Mouse (Mus musculus): ENCODE measurements around the gene Cox5a. TPM values are rescaled to one million over a fixed set of nuclear protein-coding genes. Genes with fewer than 3 reads are reported as not detected.

The Cox5a gene
- total and polyA plus RNA-seq, 2 experiments from 2014 or later = 266 to 1,120 TPM

- Histone ChIP-seq H3K9ac (replicated peaks; ENCODE audit: low read length, poor library complexity, severe bottlenecking) (no peak overlapping the region), H3K9me3 (ENCODE audit: low read length) (no peaks in the 10 kb centered on the region), H3K4me2 (ENCODE audit: low read depth, low read length, poor library complexity, severe bottlenecking) (no peak overlapping the region), H3K27me3 (ENCODE audit: insufficient read depth, low read length) (peaks cover 7% of the 10 kb centered on the region; the same call in 1 of the 2 replicates), H3K27ac (ENCODE audit: low read depth, low read length) (peak overlapping the region; percentile 34; the same call in 1 of the 2 replicates), H3K4me1 (ENCODE audit: insufficient read depth, low read length) (peaks cover 7% of the 10 kb centered on the region; the same call in 1 of the 2 replicates), H3K36me3 (ENCODE audit: insufficient read depth, low read length) (no peaks in the 10 kb centered on the region), H3K4me3 (ENCODE audit: low read depth, low read length) (no peak overlapping the region)
- 54% methylated on average over 7 of the region's 7 CpGs for whole genome bisulfite sequencing
- ATAC-seq (ENCODE audit: low FRiP score) (no peak), DNase-seq (ENCODE audit: low spot score) (no peak)
- no peak for TF ChIP-seq CTCF (IDR thresholded peaks at IDR 0.05)
These were observed 22.5 kb upstream of the Cox5a start for GRCm38 (mm10) chr9:57498536-57498935.

GRCm38 (mm10) chr9:57501452-57501851 is 19.6 kb upstream of the Cox5a start:
- no peak for TF ChIP-seq CTCF (IDR thresholded peaks at IDR 0.05)
- no peak for ATAC-seq (ENCODE audit: low FRiP score)
- DNase-seq (ENCODE audit: low spot score) = no peak

GRCm38 (mm10) chr9:57501861-57502260 is 19.2 kb upstream of the Cox5a start:
- peak; percentile 80 for DNase-seq (ENCODE audit: low spot score)
- Histone ChIP-seq H3K4me1 (ENCODE audit: insufficient read depth, low read length) (peaks cover 7% of the 10 kb centered on the region; the same call in 1 of the 2 replicates), H3K4me3 (ENCODE audit: low read depth, low read length) (peak overlapping the region; percentile 23), H3K9me3 (ENCODE audit: low read length) (no peaks in the 10 kb centered on the region), H3K9ac (replicated peaks; ENCODE audit: low read length, poor library complexity, severe bottlenecking) (peak overlapping the region; percentile 42), H3K27me3 (ENCODE audit: insufficient read depth, low read length) (peaks cover 15% of the 10 kb centered on the region; the same call in 1 of the 2 replicates), H3K4me2 (ENCODE audit: low read depth, low read length, poor library complexity, severe bottlenecking) (peak overlapping the region; percentile 87), H3K27ac (ENCODE audit: low read depth, low read length) (no peak overlapping the region), H3K36me3 (ENCODE audit: insufficient read depth, low read length) (no peaks in the 10 kb centered on the region)
- ATAC-seq (ENCODE audit: low FRiP score) = no peak
- TF ChIP-seq CTCF (IDR thresholded peaks at IDR 0.05) = no peak
- WGBS = 5% methylated on average over 20 of the region's 20 CpGs

More at GRCm38 (mm10) chr9:57501452-57501851, 19.6 kb upstream of the Cox5a start:
- H3K9me3 ChIP-seq (ENCODE audit: low read length) = no peaks in the 10 kb centered on the region
- H3K27me3 ChIP-seq (ENCODE audit: insufficient read depth, low read length) = peaks cover 15% of the 10 kb centered on the region; the same call in 1 of the 2 replicates
- H3K4me1 ChIP-seq (ENCODE audit: insufficient read depth, low read length) = peaks cover 7% of the 10 kb centered on the region; the same call in 1 of the 2 replicates
- WGBS = 9% methylated on average over 13 of the region's 13 CpGs
- no peak overlapping the region for H3K27ac ChIP-seq (ENCODE audit: low read depth, low read length)
- peak overlapping the region; percentile 42 for H3K9ac ChIP-seq (replicated peaks; ENCODE audit: low read length, poor library complexity, severe bottlenecking)
- peak overlapping the region; percentile 23 for H3K4me3 ChIP-seq (ENCODE audit: low read depth, low read length)
- no peaks in the 10 kb centered on the region for H3K36me3 ChIP-seq (ENCODE audit: insufficient read depth, low read length)
- peak overlapping the region; percentile 87 for H3K4me2 ChIP-seq (ENCODE audit: low read depth, low read length, poor library complexity, severe bottlenecking)

GRCm38 (mm10) chr9:57502911-57503621 is 18.0 kb upstream of the Cox5a start:
- WGBS = 8% methylated on average over 23 of the region's 23 CpGs
- TF ChIP-seq CTCF (IDR thresholded peaks at IDR 0.05) = no peak
- DNase-seq (ENCODE audit: low spot score) = no peak
- no peaks in the 10 kb centered on the region for H3K36me3 ChIP-seq (ENCODE audit: insufficient read depth, low read length)
- H3K9me3 ChIP-seq (ENCODE audit: low read length) = no peaks in the 10 kb centered on the region
- peak overlapping the region; percentile 47 for H3K4me3 ChIP-seq (ENCODE audit: low read depth, low read length)
- H3K27ac ChIP-seq (ENCODE audit: low read depth, low read length) = peak overlapping the region; percentile 62
- peak overlapping the region; percentile 34; the same call in 1 of the 2 replicates for H3K9ac ChIP-seq (replicated peaks; ENCODE audit: low read length, poor library complexity, severe bottlenecking)
- H3K4me2 ChIP-seq (ENCODE audit: low read depth, low read length, poor library complexity, severe bottlenecking) = peak overlapping the region; percentile 87
- ATAC-seq (ENCODE audit: low FRiP score) = no peak
- H3K4me1 ChIP-seq (ENCODE audit: insufficient read depth, low read length) = peaks cover 7% of the 10 kb centered on the region; the same call in 1 of the 2 replicates
- H3K27me3 ChIP-seq (ENCODE audit: insufficient read depth, low read length) = peaks cover 15% of the 10 kb centered on the region; the same call in 1 of the 2 replicates

GRCm38 (mm10) chr9:57503622-57504380 is 17.3 kb upstream of the Cox5a start, which contains the start of gene Rpp25:
Gene Rpp25, plus strand, starts transcription at chr9:57504026.
- H3K27ac ChIP-seq (ENCODE audit: low read depth, low read length) = peak within 1 kb of the TSS; percentile 62
- H3K9ac ChIP-seq (replicated peaks; ENCODE audit: low read length, poor library complexity, severe bottlenecking) = peak within 1 kb of the TSS; percentile 34
- no peaks in the 10 kb centered on the region for H3K9me3 ChIP-seq (ENCODE audit: low read length)
- H3K27me3 ChIP-seq (ENCODE audit: insufficient read depth, low read length) = peaks cover 15% of the 10 kb centered on the region; the same call in 1 of the 2 replicates
- no peak for TF ChIP-seq CTCF (IDR thresholded peaks at IDR 0.05)
- DNase-seq (ENCODE audit: low spot score) (no peak), ATAC-seq (ENCODE audit: low FRiP score) (peak; percentile 52; the same call in 1 of the 2 replicates)
- peak within 1 kb of the TSS; percentile 87 for H3K4me2 ChIP-seq (ENCODE audit: low read depth, low read length, poor library complexity, severe bottlenecking)
- 2% methylated on average over 46 of the region's 46 CpGs for WGBS
- H3K4me3 ChIP-seq (ENCODE audit: low read depth, low read length) = peak within 1 kb of the TSS; percentile 47
- H3K4me1 ChIP-seq (ENCODE audit: insufficient read depth, low read length) = peaks cover 5% of the 10 kb centered on the region; the same call in 1 of the 2 replicates
- no peaks in the 10 kb centered on the region for H3K36me3 ChIP-seq (ENCODE audit: insufficient read depth, low read length)

Measured in midbrain, postnatal 0 days (tissue).